Mouse (Mus musculus) liver, postnatal 0 days (tissue): ENCODE measurements around the gene Dnajc19.

ENCODE experiments used
- CTCF ChIP-seq: sonication (generic); IDR thresholded peaks from 2 replicates; pipeline ENCODE4 v1.5.1; 2016; ENCODE audit warnings: antibody characterized with exemption, low read depth
- EP300 ChIP-seq: IDR thresholded peaks from 2 replicates; pipeline ENCODE4 v1.6.1; 2016; ENCODE audit warnings: antibody characterized with exemption, low read depth, mild to moderate bottlenecking

DNA sequence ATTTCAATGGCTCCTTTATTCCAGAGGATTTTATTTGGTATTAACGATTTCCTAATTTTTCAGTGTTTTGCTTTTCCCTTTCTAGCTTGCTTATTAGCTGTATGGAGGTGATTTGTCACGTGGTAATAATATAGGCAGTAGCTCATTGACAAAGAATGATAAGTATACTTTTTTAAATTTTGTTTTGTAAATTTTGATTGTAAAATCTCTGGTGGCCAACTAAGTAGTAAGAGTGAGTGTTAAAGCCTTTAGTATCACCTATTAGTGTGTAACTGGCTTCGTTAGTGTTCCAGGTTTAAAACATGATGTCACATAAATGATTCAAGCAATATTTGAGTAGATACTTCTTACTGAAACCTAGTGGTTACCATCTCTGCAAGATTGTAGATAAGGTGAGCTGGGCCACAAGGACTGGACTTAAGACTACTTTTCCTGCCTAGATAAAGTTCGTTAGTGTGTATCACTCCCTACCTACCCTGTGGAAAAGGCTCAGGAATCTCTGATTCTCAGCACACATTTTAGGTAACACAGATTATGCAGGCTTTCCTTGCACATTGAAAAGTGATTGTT is 59.8 kb downstream of the Dnajc19 start:
- no peak for TF ChIP-seq CTCF
- no peak for TF ChIP-seq EP300
